Mouse (Mus musculus): ENCODE data around the gene Zfp853. TPM values are rescaled to one million over a fixed set of nuclear protein-coding genes. Genes with fewer than 3 reads are reported as not detected.

Gene Zfp853
- polyA plus RNA-seq (2017; shearing (Covaris generic)), result not detected

- ATAC-seq, result no peak
These were observed at the start of gene Zfp853 for GRCm38 (mm10) chr5:143293404-143293803. TSS of gene Zfp853 (minus strand) at chr5:143293623.

- ATAC-seq, result no peak
These were observed 46.2 kb upstream of the Zfp853 start for GRCm38 (mm10) chr5:143339603-143340002.

- ATAC-seq, result no peak
These were observed 43.1 kb upstream of the Zfp853 start for GRCm38 (mm10) chr5:143336559-143336958.

GRCm38 (mm10) chr5:143335089-143335460 lies 41.7 kb upstream of the Zfp853 start:
- no peak for ATAC-seq

DNA sequence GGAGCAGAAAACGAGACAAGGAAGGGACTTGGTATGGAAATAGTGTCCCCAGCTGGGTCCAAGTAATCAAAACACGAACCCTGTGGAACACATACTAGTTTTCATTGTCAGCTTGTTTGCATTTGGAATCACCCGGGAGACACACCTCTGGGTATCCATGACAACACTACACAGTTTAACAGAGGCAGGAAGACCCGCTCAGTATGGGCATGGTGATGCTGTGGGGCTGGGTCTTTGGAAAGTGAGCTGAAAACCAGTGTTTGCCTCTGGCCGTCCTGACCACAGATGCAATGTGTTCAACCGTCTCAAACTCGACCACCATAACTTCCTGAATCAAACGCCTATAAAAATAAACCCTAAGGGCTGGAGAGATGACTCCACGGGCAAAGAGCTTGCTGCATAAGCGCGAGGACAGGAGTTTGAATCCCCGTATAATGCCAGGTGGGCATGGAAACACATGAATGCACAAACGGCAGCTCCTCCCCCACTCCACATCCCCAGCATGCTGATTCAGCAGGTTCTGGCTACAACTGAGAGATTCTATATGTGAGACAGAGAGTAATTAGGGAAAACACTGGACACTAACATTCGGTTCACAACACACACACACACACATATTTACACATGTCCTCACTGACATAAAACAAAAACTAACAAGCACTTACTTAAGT lies 41.1 kb upstream of the Zfp853 start:
- ATAC-seq, result no peak

GRCm38 (mm10) chr5:143333872-143334271 lies 40.4 kb upstream of the Zfp853 start:
- peak; percentile 70 for ATAC-seq

DNA sequence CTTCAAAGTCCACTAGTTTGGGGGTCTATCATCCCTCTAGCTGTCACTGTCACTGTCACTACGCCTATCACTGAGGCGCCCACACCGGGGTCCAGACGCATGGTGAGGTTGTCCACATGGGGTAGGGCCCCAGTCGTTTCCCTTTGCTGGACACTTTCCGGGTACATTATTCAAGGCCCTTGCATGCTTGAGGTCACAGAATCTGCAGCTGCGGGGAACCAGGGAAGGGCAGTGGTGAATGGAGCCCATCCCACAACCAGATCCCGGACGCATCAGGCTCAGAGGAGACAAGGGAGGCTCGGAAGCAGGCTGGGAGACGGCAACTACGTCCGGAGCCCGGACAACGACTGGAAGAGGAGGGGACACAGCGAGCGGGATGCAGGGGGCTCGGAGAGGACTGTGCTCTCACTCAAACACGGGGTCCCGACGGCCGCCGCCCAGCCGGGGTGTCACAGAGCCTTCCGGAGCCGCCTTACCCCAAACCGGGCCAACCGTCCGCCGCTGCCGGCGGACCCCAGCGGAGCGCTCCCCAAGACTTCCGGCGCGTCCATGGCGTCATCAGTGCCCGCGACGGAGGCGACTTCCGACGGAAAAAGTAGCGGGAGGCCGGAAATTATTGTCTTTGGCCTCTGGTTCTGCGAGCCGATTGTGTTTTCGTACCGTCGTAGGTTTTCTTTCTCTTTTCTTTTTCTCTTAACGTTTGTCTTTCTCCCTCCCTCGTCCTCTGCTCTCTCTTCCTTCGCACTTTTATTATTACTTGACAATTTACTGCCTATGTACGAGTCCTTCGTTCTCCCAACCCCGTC lies 35.5 kb upstream of the Zfp853 start, which contains the start of gene Zdhhc4:
TSS of gene Zdhhc4 (minus strand) at position 567 of the 806 bp plus-strand sequence.
- peak; percentile 82 for ATAC-seq

DNA sequence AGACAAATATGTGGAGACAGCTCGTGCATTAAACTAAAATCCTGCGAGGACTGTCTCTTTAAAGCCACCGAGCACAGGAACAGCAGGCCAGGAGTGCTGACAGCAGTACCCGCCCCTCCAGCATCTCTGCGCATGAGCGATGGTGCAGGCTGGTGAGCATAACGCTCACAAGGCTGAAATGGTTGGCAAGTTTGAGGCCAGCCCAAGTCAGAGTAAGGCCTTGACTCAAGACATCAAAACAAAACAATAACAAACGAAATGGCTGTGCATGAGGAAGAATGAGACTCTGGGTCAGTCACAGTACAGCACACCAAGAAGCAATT lies 23.8 kb upstream of the Zfp853 start:
- no peak for ATAC-seq

GRCm38 (mm10) chr5:143316605-143317287 lies 23.3 kb upstream of the Zfp853 start:
- ATAC-seq, result no peak

GRCm38 (mm10) chr5:143315514-143315888 lies 22.1 kb upstream of the Zfp853 start:
- peak; percentile 3 for ATAC-seq

DNA sequence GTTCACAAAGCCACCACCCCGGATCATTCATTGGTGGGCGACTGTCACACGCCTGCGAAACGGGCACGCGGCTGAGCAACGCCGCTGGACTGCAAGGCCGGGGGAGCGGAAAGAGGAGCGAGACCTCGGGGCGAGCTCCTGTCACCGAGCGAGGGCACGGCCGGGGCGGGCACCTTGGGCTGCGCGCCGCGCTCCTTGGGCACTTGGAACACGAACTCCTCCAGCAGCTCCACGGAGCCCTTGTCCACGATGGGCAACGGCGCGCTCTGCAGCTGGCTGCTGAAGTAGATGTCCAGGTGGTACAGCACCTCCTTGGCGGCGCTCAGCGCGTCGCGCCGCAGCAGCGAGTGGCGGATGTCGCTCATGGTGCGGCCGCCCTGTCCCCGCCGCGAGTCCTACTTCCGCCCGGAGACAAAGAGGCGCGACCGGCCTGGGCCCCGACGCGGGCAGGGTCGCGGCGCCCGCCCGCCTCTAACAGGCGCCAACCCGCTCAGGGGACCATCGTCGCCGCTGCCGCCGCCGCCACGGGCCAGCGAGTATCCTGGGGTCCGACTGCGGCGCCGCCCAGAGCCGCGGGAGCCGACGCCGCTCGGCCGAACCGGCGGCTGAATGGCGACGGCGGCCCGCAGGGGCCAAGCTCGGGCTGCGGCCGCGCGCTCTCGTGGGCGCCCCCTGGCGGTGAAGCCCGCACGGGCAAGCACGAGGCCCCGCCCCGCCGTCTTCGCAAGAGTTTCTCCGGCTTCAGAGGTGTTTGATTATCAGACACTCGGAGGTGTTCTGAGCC lies 21.5 kb upstream of the Zfp853 start, which contains the start of gene E130309D02Rik:
TSS of gene E130309D02Rik (minus strand) at position 631 of the 784 bp plus-strand sequence.
- ATAC-seq, result peak; percentile 88

DNA sequence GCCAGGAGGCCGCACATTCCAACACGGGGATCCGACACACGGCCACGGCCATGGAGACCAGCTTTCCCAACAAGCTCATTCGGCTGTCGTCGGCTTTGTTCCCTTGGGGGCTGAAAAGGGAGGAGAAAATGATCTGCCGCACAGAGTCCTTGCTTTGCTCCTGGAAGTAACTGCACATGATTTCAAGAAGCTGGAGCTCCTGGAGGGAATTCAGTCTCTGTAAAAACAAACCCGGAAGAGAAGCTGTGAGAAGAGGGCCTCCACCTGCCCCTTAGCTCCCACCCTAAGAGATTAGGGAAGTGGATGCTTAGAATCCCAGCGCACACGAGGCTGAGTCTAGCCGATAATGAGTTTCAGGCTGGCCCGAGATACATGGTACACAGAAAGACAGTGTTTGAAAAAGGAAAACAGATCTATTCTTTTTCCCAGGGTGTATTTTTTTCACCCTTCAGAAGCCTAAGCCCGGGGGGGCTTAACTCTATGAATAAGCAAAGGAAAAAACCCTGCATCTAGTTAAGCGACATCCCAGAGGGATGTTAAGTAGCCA lies 20.8 kb upstream of the Zfp853 start:
- ATAC-seq, result no peak

DNA sequence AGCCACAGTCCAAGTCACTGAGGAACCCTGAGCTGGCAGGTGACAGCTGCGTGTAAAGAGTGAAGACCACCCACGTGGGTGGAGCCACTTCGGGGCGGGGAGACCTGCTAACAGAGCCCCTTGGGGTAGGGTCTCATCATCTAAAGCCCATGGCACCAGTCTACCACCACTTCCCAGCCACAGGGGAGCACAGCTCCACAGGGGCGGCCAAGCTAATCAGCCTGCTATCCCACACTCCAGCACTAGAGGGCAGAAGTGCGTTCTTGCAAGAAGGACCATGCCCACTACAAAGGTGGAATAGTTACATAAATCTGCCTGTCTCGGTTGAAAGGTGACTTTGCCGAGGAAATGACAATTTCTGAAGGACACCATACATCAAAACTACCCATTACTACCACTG lies 18.5 kb upstream of the Zfp853 start:
- ATAC-seq, result no peak

GRCm38 (mm10) chr5:143309916-143310315 lies 16.5 kb upstream of the Zfp853 start:
- no peak for ATAC-seq

DNA sequence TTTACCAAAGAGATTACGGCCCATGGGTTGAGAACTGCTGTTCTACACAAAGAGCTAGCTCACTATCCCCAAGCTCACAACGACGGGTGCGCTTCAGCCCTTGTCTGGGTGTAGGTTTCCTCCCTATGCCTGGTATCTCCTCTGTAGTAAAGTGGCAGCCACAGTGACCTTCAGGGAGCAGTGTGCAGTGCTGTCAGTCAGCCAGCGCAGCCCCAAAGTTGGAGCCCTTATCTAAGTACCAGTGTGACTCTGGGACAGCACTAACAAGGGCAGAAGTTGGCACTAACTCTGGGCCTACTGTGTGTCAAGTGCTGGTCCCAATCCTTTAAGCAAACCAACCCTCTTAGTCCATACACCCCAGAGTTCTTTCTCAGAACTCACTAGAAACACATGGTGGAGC lies 15.4 kb upstream of the Zfp853 start:
- ATAC-seq, result no peak

GRCm38 (mm10) chr5:143304251-143304650 lies 10.8 kb upstream of the Zfp853 start:
- ATAC-seq, result no peak

- no peak for ATAC-seq
These were observed 7.9 kb upstream of the Zfp853 start for GRCm38 (mm10) chr5:143301296-143301695.

- no peak for ATAC-seq
These were observed 6.3 kb upstream of the Zfp853 start for GRCm38 (mm10) chr5:143299686-143300085.

DNA sequence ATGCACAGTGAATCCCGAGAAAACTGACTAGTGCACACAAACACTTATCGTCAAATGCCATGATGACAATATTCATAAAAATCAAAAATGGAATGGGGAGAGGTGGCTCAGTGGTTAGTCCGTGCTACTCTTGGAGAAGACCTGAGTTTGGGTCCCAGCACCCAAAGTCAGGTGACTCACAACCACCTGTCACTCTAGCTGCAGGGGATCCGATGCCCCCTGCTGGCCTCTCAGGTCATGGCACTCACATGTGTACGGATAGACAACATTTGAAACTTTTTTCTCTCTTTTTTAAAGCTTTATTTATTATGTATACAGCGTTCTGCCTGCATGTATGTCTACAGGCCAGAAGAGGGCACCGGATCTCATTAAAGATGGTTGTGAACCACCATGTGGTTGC lies 5.0 kb upstream of the Zfp853 start:
- no peak for ATAC-seq

DNA sequence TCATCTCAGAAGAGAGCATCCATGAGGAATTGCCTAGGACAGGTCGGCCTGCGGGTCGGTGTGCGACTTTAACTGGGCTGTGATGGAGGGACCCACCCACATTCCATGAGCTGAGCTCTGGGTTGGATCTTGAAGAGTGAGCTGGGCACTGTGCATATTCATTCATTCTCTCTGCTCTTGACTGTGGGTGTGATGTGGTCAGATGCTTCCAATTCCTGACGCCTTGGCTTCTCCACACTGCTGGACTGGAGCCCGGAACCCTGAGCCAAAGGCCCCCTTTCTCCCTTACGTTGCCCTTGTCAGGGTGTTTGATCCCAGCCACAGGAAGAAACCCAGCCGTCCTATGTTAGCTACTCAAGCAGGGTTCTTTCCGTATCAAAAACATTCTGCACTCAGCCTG lies 4.6 kb upstream of the Zfp853 start:
- ATAC-seq, result no peak

DNA sequence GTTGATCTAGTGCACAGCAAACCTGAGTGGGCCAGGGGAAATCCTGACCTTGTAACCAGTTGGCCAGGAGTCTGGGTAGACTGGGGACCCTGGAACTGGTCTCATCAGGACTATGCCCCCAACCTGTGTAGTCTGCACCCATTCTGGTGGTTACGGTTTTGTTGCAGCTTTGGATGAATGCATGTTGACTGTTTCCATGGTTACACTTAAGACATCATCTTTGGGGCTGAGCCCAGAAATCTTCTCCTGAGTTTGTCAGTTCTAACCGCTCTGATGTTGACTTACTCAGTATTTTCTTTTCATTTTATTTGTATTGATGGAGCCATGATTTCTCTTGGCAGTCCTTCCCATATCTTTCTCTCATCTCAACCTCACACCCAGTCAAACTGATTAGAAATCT lies 1.9 kb upstream of the Zfp853 start:
- ATAC-seq, result no peak

DNA sequence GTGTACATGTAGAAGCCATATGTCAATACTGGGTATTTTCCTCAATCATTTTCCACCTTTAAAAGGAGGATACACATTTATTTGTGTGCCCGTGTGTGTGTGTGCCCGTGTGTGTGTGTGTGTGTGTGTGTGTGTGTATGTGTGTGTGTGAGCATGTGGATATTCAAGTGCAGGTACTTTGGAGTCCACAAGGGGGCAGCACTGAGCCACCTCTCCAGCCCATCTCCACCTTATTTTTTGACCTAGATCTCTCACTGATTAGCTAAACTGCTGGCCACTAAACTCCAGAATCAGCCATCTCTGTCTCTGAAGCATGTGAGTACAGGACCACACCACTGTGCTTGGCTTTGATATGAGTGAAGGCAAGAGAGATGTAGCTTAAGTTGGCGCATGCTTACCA lies 1.4 kb upstream of the Zfp853 start:
- no peak for ATAC-seq

GRCm38 (mm10) chr5:143292879-143293278 lies 544 bp downstream of the Zfp853 start:
- no peak for ATAC-seq

All from inflammation-experienced regulatory T-cells, adult 6 months (primary cell).